Mouse (Mus musculus) frontal cortex, postnatal 36 days (tissue): ENCODE measurements at regions not wholly inside any gene's neighbourhood (a gene's known extent, or its start where the extent isn't known, plus 50 kb on each side); places are given as distances from the start of the nearest gene placed in this dataset.

ENCODE experiments used
- DNase-seq, 2 experiments: peaks; one replicate each; pipeline ENCODE4 v3.0.0; 2022; ENCODE audit warnings: low spot score in 2 of 2

DNA sequence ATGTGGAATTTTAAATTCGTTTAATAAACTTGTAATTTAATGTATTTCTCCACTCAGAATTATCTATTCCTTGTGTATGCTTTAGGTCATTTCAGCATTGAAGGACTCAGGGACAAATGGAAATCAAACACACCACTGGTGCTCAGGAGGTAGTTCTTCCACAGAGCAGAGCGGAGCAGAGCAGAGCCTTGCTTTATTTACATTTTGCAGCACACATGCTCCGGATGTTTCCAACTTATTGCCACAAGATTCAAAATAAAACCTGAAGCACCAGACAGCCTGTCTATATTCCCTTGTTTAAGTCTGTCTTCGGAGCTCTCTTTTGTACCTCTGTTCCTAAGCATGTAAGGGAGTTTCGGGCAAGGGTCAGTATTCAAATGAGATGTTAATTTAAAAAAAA, 135.2 kb upstream of the Meis2 start:
- no peak for DNase-seq

DNA sequence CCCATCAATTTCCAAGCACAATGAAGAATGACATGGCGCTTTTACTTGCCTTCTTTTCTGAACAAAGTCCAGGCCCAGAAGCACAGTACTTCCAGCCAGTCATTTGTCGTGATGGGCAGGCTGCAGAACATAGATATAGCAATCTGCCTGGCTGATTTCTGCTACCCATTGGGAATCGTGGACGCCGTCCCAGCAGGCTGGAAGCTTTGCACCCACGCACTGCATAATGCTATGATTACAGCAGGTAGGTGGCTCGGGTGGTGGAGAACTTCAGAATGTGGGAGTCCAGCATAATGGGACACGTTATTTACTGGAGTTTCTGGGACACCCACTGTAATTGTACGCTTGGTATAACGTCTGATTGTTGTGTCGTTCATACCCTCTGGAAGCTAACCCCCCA, 116.2 kb upstream of the Meis2 start:
- DNase-seq: peak; percentile 54 to 68

DNA sequence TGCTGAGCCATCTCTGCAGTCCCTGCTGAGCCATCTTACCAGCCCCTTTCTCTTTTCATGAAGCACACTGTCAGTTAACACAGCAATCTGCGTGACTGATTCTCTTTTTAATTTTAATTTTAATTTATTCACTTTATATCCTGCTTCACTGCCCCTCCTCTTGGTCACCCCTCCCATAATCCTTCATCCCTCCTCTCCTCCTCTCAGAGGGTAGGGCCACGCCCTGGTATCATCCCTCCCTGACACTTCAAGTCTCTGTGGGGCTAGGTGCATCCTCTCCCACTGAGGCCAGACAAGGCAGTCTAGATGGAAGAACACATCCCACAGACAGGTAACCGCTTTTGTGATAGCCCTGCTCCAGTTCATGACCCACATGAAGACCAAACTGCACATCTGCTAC, 111.5 kb upstream of the Meis2 start:
- no peak for DNase-seq

DNA sequence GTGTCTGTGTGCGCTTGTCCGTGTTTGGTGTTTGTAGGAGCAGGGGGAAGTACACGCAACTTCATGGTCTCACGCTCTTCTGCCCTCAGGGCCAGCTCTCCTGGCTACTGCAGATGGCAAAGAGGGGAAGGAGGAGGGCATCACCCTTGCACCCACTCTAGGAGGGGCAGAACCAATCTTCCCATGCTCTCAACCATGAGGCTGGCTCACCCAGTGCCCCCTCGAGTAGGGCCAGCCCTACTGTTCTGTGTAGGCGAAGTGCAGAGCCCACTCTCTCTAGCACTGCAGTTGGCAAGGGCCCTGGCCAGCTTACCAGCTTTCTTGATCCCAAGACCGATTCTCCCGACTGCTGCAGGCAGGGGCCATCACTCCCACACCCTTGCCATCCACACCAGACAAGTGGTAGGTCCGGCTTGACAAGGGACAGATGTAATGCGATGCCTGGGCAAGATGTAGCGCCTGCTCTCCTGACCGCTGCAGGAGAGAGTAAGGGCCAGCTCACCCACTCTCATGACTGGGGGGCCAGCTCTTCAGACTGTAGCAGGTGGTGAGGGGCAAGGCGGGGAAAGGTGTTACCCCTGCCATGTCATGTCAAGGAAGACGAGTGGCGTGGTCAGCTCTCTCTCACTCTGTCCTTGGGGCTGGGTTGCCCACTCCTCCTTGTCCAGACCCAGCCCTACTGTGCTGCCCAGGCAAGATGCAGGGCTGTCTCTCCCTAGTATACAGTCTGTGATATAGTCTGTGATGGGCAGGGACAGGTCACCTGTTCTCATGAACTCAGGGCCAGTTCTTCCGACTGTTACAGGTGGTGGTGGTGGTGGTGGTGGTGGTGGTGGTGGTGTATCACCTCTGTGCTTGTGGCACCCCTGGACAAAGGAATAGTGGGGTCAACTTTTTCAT, 100.5 kb upstream of the Meis2 start:
- no peak for DNase-seq
